Mouse (Mus musculus) liver, embryonic 12.5 days (tissue): Measurements from ENCODE around the gene Carmil2. TPM values are rescaled to one million over a fixed set of nuclear protein-coding genes. Genes with fewer than 3 reads are reported as not detected.

Source experiments
- ATAC-seq: fragments of 200-750 bp; cut with Nextera tagmentation; 2 replicates; pipeline ENCODE4 v1.8.0; 2017; ENCODE audit warnings: moderate number of reproducible peaks, mild to moderate bottlenecking, moderate library complexity
- H3K27ac ChIP-seq: fragments of 300-500 bp; sonication (generic); 2 replicates; pipeline ENCODE4 v1.5.1; 2016; ENCODE audit warnings: mild to moderate bottlenecking
- H3K27me3 ChIP-seq: fragments of 300-500 bp; sonication (generic); replicated peaks from 2 replicates; pipeline ENCODE4 v1.6.1; 2016; ENCODE audit warnings: mild to moderate bottlenecking, moderate library complexity
- H3K36me3 ChIP-seq: fragments of 300-500 bp; sonication (generic); 2 replicates; pipeline ENCODE4 v1.6.1; 2016; ENCODE audit warnings: mild to moderate bottlenecking, moderate library complexity
- H3K4me1 ChIP-seq: fragments of 300-500 bp; sonication (generic); 2 replicates; pipeline ENCODE4 v1.6.1; 2016
- H3K4me2 ChIP-seq: fragments of 300-500 bp; sonication (generic); 2 replicates; pipeline ENCODE4 v1.6.1; 2016; ENCODE audit warnings: mild to moderate bottlenecking, moderate library complexity
- H3K4me3 ChIP-seq: fragments of 300-500 bp; sonication (generic); 2 replicates; pipeline ENCODE4 v1.5.1; 2016; ENCODE audit warnings: mild to moderate bottlenecking, moderate library complexity
- H3K9ac ChIP-seq: fragments of 300-500 bp; sonication (generic); 2 replicates; pipeline ENCODE4 v1.6.1; 2016; ENCODE audit warnings: mild to moderate bottlenecking, moderate library complexity
- H3K9me3 ChIP-seq: fragments of 300-500 bp; sonication (generic); replicated peaks from 2 replicates; pipeline ENCODE4 v1.6.1; 2016; ENCODE audit warnings: mild to moderate bottlenecking, moderate library complexity
- WGBS: fragments of 180-500 bp; shearing (Covaris S2); methylation state at CpG from one replicate; pipeline ENCODE4 v1.1.7; 2016; ENCODE audit not compliant: insufficient replicate concordance; 5-methylcytosine and 5-hydroxymethylcytosine counted together
- polyA plus RNA-seq: library from polyadenylated mRNA; unstranded; fragments of >200 nt; fragmentation: Nextera tagmentation; extraction: Ambion mirVana; gene quantifications from 2 replicates; pipeline ENCODE4 v1.2.1, GENCODE M21; 2016

The Carmil2 gene
- polyA plus RNA-seq, 1 experiment from 2014 or later = 0.86 TPM

DNA sequence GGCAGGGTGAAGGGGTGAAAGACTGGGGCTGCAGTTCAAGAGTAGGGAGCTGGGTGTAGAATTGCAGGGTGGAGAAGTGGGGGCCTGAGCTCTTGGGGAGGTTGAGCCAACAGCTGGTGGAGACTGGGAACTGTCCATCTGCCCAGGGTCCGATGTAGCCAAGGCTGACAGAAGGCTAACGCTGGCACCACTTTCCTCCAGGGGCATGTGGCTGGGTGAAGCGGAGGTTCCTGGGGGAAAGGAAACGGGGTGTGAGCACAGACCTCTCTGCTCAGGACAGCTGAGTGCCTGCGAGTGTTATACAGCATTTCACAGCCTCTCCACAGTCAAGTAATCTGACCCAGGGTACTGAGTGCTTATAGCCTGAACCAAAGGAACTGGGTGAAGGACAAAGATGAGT is 12.7 kb downstream of the Carmil2 start:
- H3K27ac ChIP-seq = no peak overlapping the region
- H3K9me3 ChIP-seq = no peaks in the 10 kb centered on the region
- H3K4me1 ChIP-seq = peaks cover 50% of the 10 kb centered on the region
- peaks cover 40% of the 10 kb centered on the region for H3K36me3 ChIP-seq
- 84% methylated on average over 5 of the region's 5 CpGs for WGBS
- no peak for ATAC-seq
- no peak overlapping the region for H3K9ac ChIP-seq
- H3K4me3 ChIP-seq = no peak overlapping the region
- H3K4me2 ChIP-seq = no peak overlapping the region
- peaks cover 20% of the 10 kb centered on the region for H3K27me3 ChIP-seq

DNA sequence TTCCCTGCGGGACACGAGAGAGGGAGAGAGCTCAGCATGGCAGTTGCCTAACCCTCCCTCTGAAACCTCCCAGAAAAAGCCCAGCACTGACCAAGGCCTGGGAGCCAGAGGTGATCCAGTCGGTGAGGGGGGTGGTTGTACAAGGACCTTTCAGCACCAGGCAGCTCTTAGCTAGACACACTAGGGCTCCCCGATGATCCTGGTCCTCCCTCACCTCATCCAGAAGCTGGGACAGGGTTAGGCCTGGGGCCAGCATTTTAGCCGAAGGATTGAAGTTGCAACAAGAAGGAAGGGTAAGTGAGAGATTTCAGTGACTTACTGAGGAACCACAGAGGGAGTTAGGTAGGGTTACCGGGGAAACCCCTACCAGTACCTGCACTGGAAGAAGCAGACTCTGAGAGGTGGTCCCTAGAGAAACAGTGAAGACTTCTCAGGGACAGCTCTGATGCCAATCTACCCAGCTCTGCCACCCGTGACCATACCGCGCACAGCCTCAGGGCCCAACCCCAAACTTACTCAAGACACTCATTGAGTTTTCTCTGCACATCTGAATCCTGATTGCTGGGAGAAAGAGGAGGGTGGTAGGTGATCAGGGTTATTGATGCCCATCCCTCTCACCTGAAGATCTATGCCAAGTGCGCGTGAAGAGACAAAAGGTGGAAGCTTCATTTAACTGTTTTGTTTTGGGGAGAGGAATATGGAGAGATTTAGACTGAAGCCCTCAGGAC is 13.6 kb downstream of the Carmil2 start:
- Histone ChIP-seq H3K4me1 (peaks cover 40% of the 10 kb centered on the region), H3K36me3 (peaks cover 48% of the 10 kb centered on the region), H3K27me3 (peaks cover 10% of the 10 kb centered on the region; the same call in 1 of the 2 replicates), H3K4me2 (peak overlapping the region; percentile 82), H3K4me3 (peak overlapping the region; percentile 78), H3K9ac (peak overlapping the region; percentile 77), H3K27ac (no peak overlapping the region), H3K9me3 (no peaks in the 10 kb centered on the region)
- 82% methylated on average over 11 of the region's 11 CpGs for WGBS
- no peak for ATAC-seq

DNA sequence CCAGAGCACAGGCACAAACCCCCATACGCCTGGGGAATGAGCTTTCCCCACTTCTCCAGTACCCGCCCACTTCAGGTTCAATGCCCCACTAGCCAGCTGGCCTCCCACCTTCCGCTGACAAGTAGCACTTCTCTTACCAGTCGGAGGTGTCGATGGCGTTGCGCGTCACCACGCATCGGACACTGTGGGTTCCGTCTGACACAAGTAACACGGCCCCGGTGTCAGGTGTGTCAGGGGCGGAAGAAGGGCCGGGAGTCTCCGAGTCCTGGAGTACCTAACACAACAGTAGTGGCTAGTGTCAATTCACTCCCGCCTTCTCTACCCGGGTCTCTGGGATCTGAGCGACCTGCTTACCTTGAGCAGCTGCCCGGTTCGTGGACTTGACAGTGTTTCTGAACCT is 14.5 kb downstream of the Carmil2 start:
- peak overlapping the region; percentile 97 for H3K27ac ChIP-seq
- peak; percentile 57 for ATAC-seq
- WGBS = under 1% methylated on average over 21 of the region's 21 CpGs

DNA sequence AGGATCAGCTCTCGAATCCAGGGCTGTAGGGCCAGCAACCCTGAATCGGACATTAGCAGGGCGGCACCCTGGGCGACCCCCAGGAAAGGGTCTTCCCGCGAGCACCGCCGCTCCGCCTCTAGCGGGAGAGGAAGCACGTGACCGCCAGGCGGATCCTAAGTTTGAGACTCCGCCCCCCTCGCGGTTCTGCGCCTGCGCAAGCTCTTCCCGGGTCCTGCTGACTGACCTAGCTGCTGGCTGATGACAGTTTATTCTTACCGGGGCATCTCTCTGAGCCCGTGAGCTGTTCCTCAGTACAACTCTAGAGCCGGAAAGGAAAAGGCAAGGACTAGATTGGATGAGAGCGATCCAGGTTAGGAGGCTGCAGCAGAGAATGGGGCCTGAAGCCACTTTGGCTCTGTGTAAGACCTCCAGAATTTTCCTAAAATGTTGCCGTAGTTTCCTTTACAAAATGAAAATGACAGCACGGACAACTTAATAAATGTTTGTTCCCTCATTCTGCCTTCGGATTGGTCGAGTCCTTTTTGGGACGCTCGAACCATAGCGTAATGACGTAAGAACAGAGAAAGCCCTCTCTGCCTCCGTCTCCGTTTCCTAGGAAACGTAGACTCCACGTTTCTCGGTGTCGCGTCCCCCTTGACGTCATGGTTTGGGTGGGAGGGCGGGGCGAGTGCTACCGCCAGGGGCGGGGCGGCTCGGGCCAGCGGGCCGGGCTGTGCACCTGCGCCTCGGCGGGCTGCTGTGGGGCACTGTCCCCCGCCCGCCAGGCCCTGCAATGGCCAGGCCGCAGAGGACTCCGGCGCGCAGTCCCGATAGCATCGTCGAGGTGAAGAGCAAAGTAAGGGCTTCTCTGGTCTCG is 15.1 kb downstream of the Carmil2 start, which contains the start of the genes Acd and Pard6a:
Gene Acd (minus strand): TSS at position 137 of the 859 bp plus-strand sequence.
Gene Pard6a (plus strand): TSS at position 183 of the 859 bp plus-strand sequence.
- peak within 1 kb of the TSS; percentile 82 for H3K4me2 ChIP-seq
- H3K4me3 ChIP-seq = peak within 1 kb of the TSS; percentile 78
- peaks cover 46% of the 10 kb centered on the region for H3K4me1 ChIP-seq
- peaks cover 48% of the 10 kb centered on the region for H3K36me3 ChIP-seq
- H3K27ac ChIP-seq = peak within 1 kb of the TSS; percentile 97
- WGBS = 4% methylated on average over 60 of the region's 60 CpGs
- peak within 1 kb of the TSS; percentile 77 for H3K9ac ChIP-seq
- ATAC-seq = peak; percentile 81
- H3K9me3 ChIP-seq = no peaks in the 10 kb centered on the region
- H3K27me3 ChIP-seq = no peaks in the 10 kb centered on the region

More for the DNA sequence above, 14.5 kb downstream of the Carmil2 start:
- Histone ChIP-seq H3K4me3 (peak overlapping the region; percentile 78), H3K4me1 (peaks cover 42% of the 10 kb centered on the region), H3K36me3 (peaks cover 48% of the 10 kb centered on the region), H3K4me2 (peak overlapping the region; percentile 82), H3K9ac (peak overlapping the region; percentile 77), H3K9me3 (no peaks in the 10 kb centered on the region), H3K27me3 (peaks cover 1% of the 10 kb centered on the region; the same call in 1 of the 2 replicates)

DNA sequence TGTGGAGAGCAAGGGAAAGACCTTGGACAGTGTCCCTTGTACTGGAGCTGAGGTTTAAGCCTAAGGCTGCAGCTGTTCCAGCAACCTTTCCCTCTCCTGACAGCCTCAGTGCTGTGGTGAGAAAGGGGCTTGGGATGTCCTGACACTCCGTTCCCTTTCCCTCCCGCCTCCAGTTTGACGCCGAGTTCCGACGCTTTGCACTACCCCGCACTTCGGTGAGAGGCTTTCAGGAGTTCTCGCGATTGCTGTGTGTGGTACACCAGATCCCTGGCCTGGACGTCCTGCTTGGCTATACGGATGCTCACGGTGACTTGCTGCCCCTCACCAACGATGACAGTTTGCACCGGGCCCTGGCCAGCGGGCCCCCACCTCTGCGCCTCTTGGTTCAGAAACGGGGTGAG is 15.9 kb downstream of the Carmil2 start:
- Histone ChIP-seq H3K4me1 (peaks cover 47% of the 10 kb centered on the region), H3K27me3 (no peaks in the 10 kb centered on the region), H3K9me3 (no peaks in the 10 kb centered on the region), H3K27ac (peak overlapping the region; percentile 97), H3K9ac (peak overlapping the region; percentile 67), H3K4me2 (peak overlapping the region; percentile 82), H3K4me3 (peak overlapping the region; percentile 78), H3K36me3 (peaks cover 42% of the 10 kb centered on the region)
- no peak; the same call in 1 of the 2 replicates for ATAC-seq
- 58% methylated on average over 18 of the region's 18 CpGs for WGBS

- no peak overlapping the region for H3K4me2 ChIP-seq
- H3K9me3 ChIP-seq = no peaks in the 10 kb centered on the region
- H3K27ac ChIP-seq = no peak overlapping the region
- WGBS = 88% methylated on average over 24 of the region's 24 CpGs
- H3K4me3 ChIP-seq = no peak overlapping the region
- no peaks in the 10 kb centered on the region for H3K27me3 ChIP-seq
- peaks cover 49% of the 10 kb centered on the region for H3K4me1 ChIP-seq
- ATAC-seq = no peak
- no peak overlapping the region; the same call in 1 of the 2 replicates for H3K9ac ChIP-seq
- H3K36me3 ChIP-seq = peaks cover 33% of the 10 kb centered on the region
Measured at GRCm38 (mm10) chr8:105702731-105703415, 16.8 kb downstream of the Carmil2 start.

- Histone ChIP-seq H3K36me3 (peaks cover 23% of the 10 kb centered on the region), H3K4me3 (no peak overlapping the region), H3K9me3 (no peaks in the 10 kb centered on the region), H3K27me3 (no peaks in the 10 kb centered on the region), H3K4me2 (no peak overlapping the region), H3K4me1 (peaks cover 49% of the 10 kb centered on the region), H3K9ac (no peak overlapping the region), H3K27ac (no peak overlapping the region)
- no peak for ATAC-seq
- 88% methylated on average over 34 of the region's 34 CpGs for WGBS
Measured at GRCm38 (mm10) chr8:105704146-105704812, 18.2 kb downstream of the Carmil2 start.

GRCm38 (mm10) chr8:105704955-105705354 is 18.9 kb downstream of the Carmil2 start:
- H3K36me3 ChIP-seq = peaks cover 23% of the 10 kb centered on the region
- H3K9me3 ChIP-seq = no peaks in the 10 kb centered on the region
- H3K4me3 ChIP-seq = no peak overlapping the region
- peaks cover 43% of the 10 kb centered on the region for H3K4me1 ChIP-seq
- no peak overlapping the region for H3K4me2 ChIP-seq
- no peak overlapping the region for H3K27ac ChIP-seq
- 76% methylated on average over 6 of the region's 6 CpGs for WGBS
- H3K27me3 ChIP-seq = no peaks in the 10 kb centered on the region
- H3K9ac ChIP-seq = no peak overlapping the region
- ATAC-seq = no peak

GRCm38 (mm10) chr8:105706426-105706825 is 20.4 kb downstream of the Carmil2 start:
- ATAC-seq = no peak
- Histone ChIP-seq H3K4me2 (peak overlapping the region; percentile 92), H3K27ac (no peak overlapping the region; the same call in 1 of the 2 replicates), H3K4me3 (no peak overlapping the region), H3K27me3 (no peaks in the 10 kb centered on the region), H3K36me3 (peaks cover 23% of the 10 kb centered on the region), H3K9me3 (no peaks in the 10 kb centered on the region), H3K9ac (no peak overlapping the region), H3K4me1 (peaks cover 37% of the 10 kb centered on the region)
- WGBS = 75% methylated on average over 12 of the region's 12 CpGs

DNA sequence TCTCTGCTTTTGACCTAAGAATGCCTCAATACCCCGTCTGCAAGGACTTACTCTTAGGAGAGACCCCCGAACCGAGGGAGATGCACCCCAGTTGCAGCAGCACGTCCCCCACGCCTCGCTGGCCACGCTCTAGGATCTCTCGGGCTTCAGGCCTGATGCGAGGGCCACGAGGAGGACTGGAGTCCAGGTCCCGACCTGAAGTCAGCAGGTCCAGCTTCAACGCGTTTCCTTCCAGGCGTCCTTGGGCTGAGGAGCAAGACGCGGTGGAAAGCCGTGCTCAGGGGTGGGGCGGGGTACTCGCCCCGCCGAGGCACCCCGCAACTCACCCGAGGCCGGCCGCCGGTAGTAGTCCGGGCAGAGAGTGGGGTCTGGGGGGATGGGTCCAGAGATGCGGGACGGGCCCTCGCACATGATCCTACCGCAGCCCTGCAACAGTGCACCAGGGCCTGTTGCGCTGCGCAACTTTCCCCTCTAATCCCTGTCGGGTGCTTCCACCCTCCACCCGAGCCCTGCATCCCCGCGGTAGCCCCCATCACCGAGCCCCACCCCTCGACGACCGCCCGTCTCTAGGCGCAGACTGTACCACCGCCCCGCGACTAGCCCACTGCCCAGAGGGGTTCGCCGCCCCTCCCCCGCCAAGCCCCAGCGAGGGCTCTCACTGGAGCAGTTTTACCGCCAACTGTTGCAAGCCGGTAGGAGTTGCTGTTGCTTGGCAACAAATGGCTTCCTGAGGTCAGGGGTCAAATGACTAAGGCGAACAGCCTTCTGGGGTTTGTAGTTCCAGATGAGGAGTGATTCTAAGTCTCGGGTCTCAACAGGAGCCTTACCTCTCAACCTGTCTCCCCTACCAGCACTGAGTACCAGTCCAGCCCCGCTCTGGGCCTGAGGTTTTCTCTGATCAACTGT is 21.7 kb downstream of the Carmil2 start, which contains the start of the genes 4933405L10Rik and Enkd1:
Gene 4933405L10Rik (plus strand): TSS at position 158 of the 906 bp plus-strand sequence.
Gene Enkd1 (minus strand): TSS at position 713 of the 906 bp plus-strand sequence.
- H3K27me3 ChIP-seq = no peaks in the 10 kb centered on the region
- peak within 1 kb of the TSS; percentile 73 for H3K9ac ChIP-seq
- WGBS = 1% methylated on average over 55 of the region's 55 CpGs
- peak within 1 kb of the TSS; percentile 71 for H3K4me3 ChIP-seq
- peaks cover 24% of the 10 kb centered on the region for H3K4me1 ChIP-seq
- peak; percentile 73 for ATAC-seq
- H3K4me2 ChIP-seq = peak within 1 kb of the TSS; percentile 92
- peak within 1 kb of the TSS; percentile 8 for H3K27ac ChIP-seq
- H3K9me3 ChIP-seq = no peaks in the 10 kb centered on the region
- H3K36me3 ChIP-seq = peaks cover 18% of the 10 kb centered on the region
